Mouse (Mus musculus): ENCODE results near the gene Bhlha9. TPM values are rescaled to one million over a fixed set of nuclear protein-coding genes. Genes with fewer than 3 reads are reported as not detected.

The Bhlha9 gene
- polyA plus RNA-seq, 1 experiment from 2014 or later, result not detected

DNA sequence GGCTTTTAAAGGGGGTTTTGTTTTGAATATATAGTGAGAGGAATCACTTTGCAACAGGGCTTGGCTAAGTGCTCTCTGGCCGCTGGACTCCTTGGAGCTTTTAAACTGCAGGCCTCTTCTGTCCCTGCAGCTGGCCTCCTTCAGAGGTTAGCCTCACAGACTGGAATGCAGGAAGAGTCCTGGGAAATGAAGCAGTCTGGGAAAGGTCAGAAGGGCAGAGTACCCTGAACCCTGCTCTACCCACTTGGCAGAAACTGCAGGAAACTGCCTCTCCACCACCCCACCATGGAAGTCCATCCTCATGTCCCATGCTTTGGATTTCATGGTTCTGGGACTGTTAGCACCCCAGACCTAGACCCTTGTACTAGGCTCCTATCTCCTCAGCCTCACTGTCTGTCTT lies 36.6 kb downstream of the Bhlha9 start:
- ATAC-seq (replicated peaks; ENCODE audit: extremely low read depth, insufficient read depth, low FRiP score), result no peak
- Histone ChIP-seq H3K4me3 (ENCODE audit: low read length) (no peak overlapping the region), H3K27ac (ENCODE audit: low read length) (no peak overlapping the region), H3K9me3 (replicated peaks; ENCODE audit: control insufficient read depth, low read length) (peaks cover 2% of the 10 kb centered on the region; the same call in 1 of the 2 replicates), H3K36me3 (ENCODE audit: control insufficient read depth, insufficient read depth) (no peaks in the 10 kb centered on the region), H3K4me1 (ENCODE audit: control insufficient read depth, insufficient read depth, low read length) (no peaks in the 10 kb centered on the region), H3K9ac (ENCODE audit: low read length) (no peak overlapping the region), H3K27me3 (ENCODE audit: control insufficient read depth, insufficient read depth, low read length) (no peaks in the 10 kb centered on the region), H3K4me2 (ENCODE audit: low read depth, low read length) (no peak overlapping the region)
- 42% methylated on average over 1 of the region's 1 CpGs for WGBS

GRCm38 (mm10) chr11:76709625-76710452 lies 37.6 kb downstream of the Bhlha9 start:
- WGBS, result 31% methylated on average over 11 of the region's 17 CpGs
- Histone ChIP-seq H3K27me3 (ENCODE audit: control insufficient read depth, insufficient read depth, low read length) (no peaks in the 10 kb centered on the region), H3K9me3 (replicated peaks; ENCODE audit: control insufficient read depth, low read length) (peaks cover 2% of the 10 kb centered on the region; the same call in 1 of the 2 replicates), H3K4me2 (ENCODE audit: low read depth, low read length) (no peak overlapping the region), H3K4me3 (ENCODE audit: low read length) (no peak overlapping the region), H3K27ac (ENCODE audit: low read length) (no peak overlapping the region), H3K4me1 (ENCODE audit: control insufficient read depth, insufficient read depth, low read length) (no peaks in the 10 kb centered on the region), H3K9ac (ENCODE audit: low read length) (no peak overlapping the region), H3K36me3 (ENCODE audit: control insufficient read depth, insufficient read depth) (no peaks in the 10 kb centered on the region)
- no peak for ATAC-seq (replicated peaks; ENCODE audit: extremely low read depth, insufficient read depth, low FRiP score)

GRCm38 (mm10) chr11:76717000-76717399 lies 44.7 kb downstream of the Bhlha9 start:
- Histone ChIP-seq H3K9ac (ENCODE audit: low read length) (no peak overlapping the region), H3K27me3 (ENCODE audit: control insufficient read depth, insufficient read depth, low read length) (no peaks in the 10 kb centered on the region), H3K36me3 (ENCODE audit: control insufficient read depth, insufficient read depth) (no peaks in the 10 kb centered on the region), H3K9me3 (replicated peaks; ENCODE audit: control insufficient read depth, low read length) (no peaks in the 10 kb centered on the region), H3K4me1 (ENCODE audit: control insufficient read depth, insufficient read depth, low read length) (no peaks in the 10 kb centered on the region), H3K4me2 (ENCODE audit: low read depth, low read length) (no peak overlapping the region), H3K27ac (ENCODE audit: low read length) (no peak overlapping the region), H3K4me3 (ENCODE audit: low read length) (no peak overlapping the region)
- 78% methylated on average over 4 of the region's 4 CpGs for WGBS
- no peak for ATAC-seq (replicated peaks; ENCODE audit: extremely low read depth, insufficient read depth, low FRiP score)

Other genes with a start within 250 kb of the Bhlha9 start
- 21.0 and 22.9 TPM in 2 replicates for gene Abr, start 50.2 kb upstream of the Bhlha9 start, polyA plus RNA-seq (2015; fragmentation: Nextera tagmentation; extraction: Ambion mirVana)
- 0.51 and 0.54 TPM in 2 replicates for gene Trarg1, start 7.3 kb downstream of the Bhlha9 start, polyA plus RNA-seq (2015; fragmentation: Nextera tagmentation; extraction: Ambion mirVana)
- gene Gosr1, start 91.1 kb downstream of the Bhlha9 start, polyA plus RNA-seq (2015; fragmentation: Nextera tagmentation; extraction: Ambion mirVana), result 20.9 and 21.4 TPM in 2 replicates
- gene Cpd, start 174.5 kb downstream of the Bhlha9 start, polyA plus RNA-seq (2015; fragmentation: Nextera tagmentation; extraction: Ambion mirVana), result 6.9 and 10.0 TPM in 2 replicates
- gene Tmigd1, start 229.7 kb downstream of the Bhlha9 start, polyA plus RNA-seq (2015; fragmentation: Nextera tagmentation; extraction: Ambion mirVana), result 0.21 and 2.7 TPM in 2 replicates

All from heart, embryonic 16.5 days (tissue).